In genomic region chr5:21257126-21257525, GRCm38 (mm10) we compare ENCODE assay signal across 8 mouse cellular contexts.
"Had no signal": no experiment of that assay in that cellular context is flagged by ENCODE, and none has a peak within 500 bp of the region (broad histone marks: within the 10 kb centered on the region; RNA-seq: fewer than 3 reads in every experiment).

No protein-coding gene starts in this region.

- ATAC-seq: lung, postnatal 0 days; midbrain, embryonic 13.5 days had no signal

- DNase-seq: kidney, adult 11 months; kidney, postnatal 4 days; lung, adult 2 months; lung, postnatal 36 days; right cerebral cortex, adult 18-20 months; right cerebral cortex, postnatal 25 days had no signal
